8 mouse cellular contexts compared by ENCODE assay signal in the genomic region with DNA sequence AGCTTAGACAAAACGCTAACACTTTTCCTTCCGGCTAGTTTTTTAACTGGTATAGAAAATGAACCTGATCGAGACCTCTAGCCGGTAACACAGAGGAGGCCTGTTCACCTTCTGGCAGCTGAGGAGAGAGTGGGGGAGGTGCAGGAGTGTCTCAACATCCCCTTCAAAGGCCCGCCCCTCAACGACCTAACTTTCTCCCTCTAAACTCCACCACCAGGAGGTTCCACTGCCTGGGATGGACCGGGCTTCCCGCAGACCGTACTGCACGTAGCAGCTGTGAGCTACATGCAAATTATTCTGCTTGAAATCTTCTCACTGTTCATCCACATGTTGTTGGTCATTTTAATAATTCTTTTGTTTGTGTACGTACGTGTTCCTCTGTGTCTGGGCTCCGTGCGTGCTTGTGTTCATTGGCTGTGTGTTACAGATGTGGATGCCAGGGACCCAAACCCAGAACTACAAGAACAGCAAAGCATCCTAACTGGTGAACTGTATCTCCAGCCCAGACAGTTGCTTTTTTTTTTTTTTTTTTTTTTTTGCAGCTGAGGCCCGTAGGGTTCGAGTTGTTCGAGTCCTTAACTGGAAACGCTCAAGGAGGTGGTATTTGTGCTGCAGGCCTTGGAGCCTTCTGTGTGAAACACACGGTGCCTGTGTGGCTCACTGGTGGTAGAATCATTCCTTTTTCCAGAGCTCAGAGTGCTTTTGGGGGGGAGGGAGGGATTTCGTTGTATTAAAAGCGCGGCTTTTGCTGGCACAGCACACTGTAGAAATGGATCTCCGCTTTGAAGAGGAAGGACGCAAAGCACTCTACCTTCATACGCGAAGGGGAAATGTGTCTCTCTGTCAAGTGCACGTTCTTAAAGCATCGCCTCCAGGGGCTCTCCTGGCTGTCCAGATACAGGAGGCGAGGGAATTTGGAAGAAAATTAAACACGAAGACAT. TPM values are rescaled to one million over a fixed set of nuclear protein-coding genes. Genes with fewer than 3 reads are reported as not detected.
DNase-seq lines count a peak whose midpoint lies in the region; ATAC-seq and TF ChIP-seq lines count a peak whose summit lies in the region.

No protein-coding gene starts in this region.

- no peaks in the 10 kb centered on the region for H3K36me3 ChIP-seq in forebrain, embryonic 16.5 days (ENCODE audit: control insufficient read depth, insufficient read depth)
- no peaks in the 10 kb centered on the region for H3K36me3 ChIP-seq in limb, embryonic 10.5 days
- 0 out of 2 replicates have a peak, but pooled peaks cover 4% of the 10 kb centered on the region for H3K36me3 ChIP-seq in midbrain, embryonic 10.5 days

- H3K4me2 ChIP-seq in forebrain, embryonic 16.5 days (ENCODE audit: low read length) = peak overlapping the region; percentile 64

- H3K27ac ChIP-seq in forebrain, embryonic 16.5 days (ENCODE audit: low read length) = peak overlapping the region; percentile 99
- H3K27ac ChIP-seq in limb, embryonic 10.5 days = peak overlapping the region; percentile 63
- H3K27ac ChIP-seq in midbrain, embryonic 10.5 days (replicated peaks) = peak overlapping the region; percentile 70

- TF ChIP-seq CTCF in brain, embryonic 14.5 days (IDR thresholded peaks at IDR 0.05; ENCODE audit: borderline replicate concordance, extremely low read depth, insufficient read depth, insufficient read length) = peak; percentile 40; the same call in 1 of the 2 replicates

- no peaks in the 10 kb centered on the region for H3K27me3 ChIP-seq in forebrain, embryonic 16.5 days (replicated peaks; ENCODE audit: control insufficient read depth, insufficient read depth, low read length)
- peaks cover 11% of the 10 kb centered on the region for H3K27me3 ChIP-seq in limb, embryonic 10.5 days (ENCODE audit: low read depth, poor library complexity, severe bottlenecking)
- peaks cover 23% of the 10 kb centered on the region for H3K27me3 ChIP-seq in midbrain, embryonic 10.5 days (ENCODE audit: low read depth, poor library complexity, severe bottlenecking)

- TF ChIP-seq POLR2A in brain, embryonic 14.5 days (IDR thresholded peaks at IDR 0.05; ENCODE audit: borderline replicate concordance, extremely low read depth, insufficient read depth, insufficient read length, poor library complexity, severe bottlenecking) = no peak

- peak overlapping the region; percentile 33 for H3K4me3 ChIP-seq in forebrain, embryonic 16.5 days (replicated peaks; ENCODE audit: low read length)
- H3K4me3 ChIP-seq in limb, embryonic 10.5 days = peak overlapping the region; percentile 46
- peak overlapping the region; percentile 48 for H3K4me3 ChIP-seq in midbrain, embryonic 10.5 days

- H3K9ac ChIP-seq in forebrain, embryonic 16.5 days (replicated peaks; ENCODE audit: low read depth, low read length) = peak overlapping the region; percentile 54

- H3K4me1 ChIP-seq in forebrain, embryonic 16.5 days (replicated peaks; ENCODE audit: control insufficient read depth, insufficient read depth, low read length) = peaks cover 20% of the 10 kb centered on the region
- H3K4me1 ChIP-seq in limb, embryonic 10.5 days = peaks cover 25% of the 10 kb centered on the region
- peaks cover 34% of the 10 kb centered on the region for H3K4me1 ChIP-seq in midbrain, embryonic 10.5 days

- ATAC-seq in frontal cortex, adult (ENCODE audit: low TSS enrichment) = peak; percentile 7; the same call in 1 of the 2 replicates
- peak; percentile 64 for ATAC-seq in forebrain, embryonic 16.5 days

- 0 out of 2 replicates have a peak, but pooled peaks cover 3% of the 10 kb centered on the region for H3K9me3 ChIP-seq in forebrain, embryonic 16.5 days (ENCODE audit: control insufficient read depth, low read length)
- 0 out of 2 replicates have a peak, but pooled peaks cover 4% of the 10 kb centered on the region for H3K9me3 ChIP-seq in limb, embryonic 10.5 days (replicated peaks)
- peaks cover 8% of the 10 kb centered on the region for H3K9me3 ChIP-seq in midbrain, embryonic 10.5 days (replicated peaks)

- DNase-seq in frontal cortex, postnatal 25 days (ENCODE audit: low spot score in 2 of 2) = no peak
- peak; percentile 78 for DNase-seq in brain, embryonic 14.5 days (ENCODE audit: low read depth)
- DNase-seq in limb, embryonic 10.5 days (ENCODE audit: low spot score) = peak; percentile 70
- DNase-seq in midbrain, embryonic 10.5 days (ENCODE audit: low spot score) = peak; percentile 48
- DNase-seq in testis, postnatal 10 days (ENCODE audit: low spot score) = peak; percentile 58
- DNase-seq in right cerebral cortex, postnatal 4 days = no peak

- 2% methylated on average over 30 of the region's 30 CpGs for WGBS in forebrain, embryonic 16.5 days
- 7% methylated on average over 30 of the region's 30 CpGs for WGBS in limb, embryonic 10.5 days
- 5% methylated on average over 30 of the region's 30 CpGs for WGBS in midbrain, embryonic 10.5 days

RNA-seq across cellular contexts. Expression of gene Fam120a, which starts 47.8 kb away (rescaled TPM):
- polyA plus RNA-seq in brain, embryonic 14.5 days (2012; rRNA removed) = 53.8 and 63.0 TPM in 2 replicates
- 13.7 and 14.8 TPM in 2 replicates for polyA plus RNA-seq in forebrain, embryonic 16.5 days (2015; fragmentation: Nextera tagmentation; extraction: Ambion mirVana)
- polyA plus RNA-seq in limb, embryonic 10.5 days (2016; fragmentation: Nextera tagmentation; extraction: Ambion mirVana) = 15.3 and 16.7 TPM in 2 replicates
- polyA plus RNA-seq in midbrain, embryonic 10.5 days (2016; fragmentation: Nextera tagmentation; extraction: Ambion mirVana) = 13.7 and 14.0 TPM in 2 replicates

Comparison
In these comparisons a context has a peak if more than half of its experiments do, and no peak if none do; other contexts are left out.
1. DNase-seq: peak in brain, embryonic 14.5 days (single experiment), limb, embryonic 10.5 days (single experiment), midbrain, embryonic 10.5 days (single experiment) and testis, postnatal 10 days (single experiment); none in frontal cortex, postnatal 25 days (0 of 2) and right cerebral cortex, postnatal 4 days (single experiment).
2. Peak in every context shown above with its lines, with median percentiles within 50 percentile points of each other: H3K27ac ChIP-seq and H3K4me3 ChIP-seq.